Mouse (Mus musculus) heart, adult 2 months (tissue): ENCODE results near the gene Hoxc5. TPM values are rescaled to one million over a fixed set of nuclear protein-coding genes. Genes with fewer than 3 reads are reported as not detected.

Experiments used
- DNase-seq, 2 experiments: peaks; one replicate each; pipeline ENCODE4 v3.0.0; 2021
- H3K27ac ChIP-seq: fragments of 200-600 bp; 2 replicates; pipeline ENCODE4 v1.8.1; 2022
- H3K27me3 ChIP-seq: fragments of 200-500 bp; 2 replicates; pipeline ENCODE4 v1.6.1; 2012; ENCODE audit warnings: mild to moderate bottlenecking, low read length, inconsistent platforms, mixed read lengths; ENCODE audit not compliant: control insufficient read depth, insufficient read depth
- H3K36me3 ChIP-seq: fragments of 200-500 bp; 2 replicates; pipeline ENCODE4 v1.6.1; 2012; ENCODE audit warnings: low read length, inconsistent platforms; ENCODE audit not compliant: control insufficient read depth, insufficient read depth
- H3K4me1 ChIP-seq: fragments of 200-500 bp; 2 replicates; pipeline ENCODE4 v1.6.1; 2011; ENCODE audit warnings: low read length; ENCODE audit not compliant: control insufficient read depth, insufficient read depth
- H3K4me3 ChIP-seq: fragments of 200-600 bp; 2 replicates; pipeline ENCODE4 v1.8.1; 2022
- H3K79me2 ChIP-seq: fragments of 200-500 bp; replicated peaks from 2 replicates; pipeline ENCODE4 v1.6.1; 2012; ENCODE audit warnings: mild to moderate bottlenecking, inconsistent platforms, low read length, moderate library complexity, mixed read lengths; ENCODE audit not compliant: control insufficient read depth, insufficient read depth
- H3K9ac ChIP-seq: fragments of 200-500 bp; 2 replicates; pipeline ENCODE4 v1.6.1; 2012; ENCODE audit warnings: low read depth, mild to moderate bottlenecking, control low read depth, inconsistent platforms, low read length, mixed read lengths
- CTCF ChIP-seq: fragments of 200-600 bp; IDR thresholded peaks from 2 replicates; pipeline ENCODE4 v1.8.1; 2022; ENCODE audit warnings: antibody characterized with exemption, mild to moderate bottlenecking, moderate library complexity
- EP300 ChIP-seq: fragments of 200-500 bp; IDR thresholded peaks from 2 replicates; pipeline ENCODE4 v1.6.1; 2011; ENCODE audit warnings: low read depth, low read length, control low read depth; ENCODE audit not compliant: insufficient read depth
- POLR2A ChIP-seq: fragments of 200-500 bp; IDR thresholded peaks from 2 replicates; pipeline ENCODE4 v1.6.1; 2011; ENCODE audit warnings: mild to moderate bottlenecking, low read depth, low read length, control low read depth; ENCODE audit not compliant: insufficient read depth
- WGBS: fragments of 180-500 bp; shearing (Covaris S2); methylation state at CpG from one replicate; pipeline ENCODE4 v1.1.7; 2018; 5-methylcytosine and 5-hydroxymethylcytosine counted together
- intact Hi-C: fragments of 180-260 bp; cut with DNase I; formaldehyde crosslinking; loops from one replicate; pipeline ENCODE4 v1.15.1; 2025
- polyA plus RNA-seq: library from polyadenylated mRNA; depleted of rRNA; stranded (reverse); fragments of >200 nt; gene quantifications from 2 replicates; pipeline ENCODE4 v1.2.3, GENCODE M21; 2012
- total RNA-seq, 2 experiments: library from RNA; stranded (reverse); gene quantifications; 2 replicates each; pipeline ENCODE4 v1.2.3; 2021

Gene Hoxc5
- total and polyA plus RNA-seq, 3 experiments, result 0.20 TPM; not detected in 2

GRCm38 (mm10) chr15:103038701-103039480, 71.6 kb downstream of the Hoxc5 start:
- peaks cover 23% of the 10 kb centered on the region for H3K27me3 ChIP-seq
- 27% methylated on average over 10 of the region's 10 CpGs for WGBS

DNA sequence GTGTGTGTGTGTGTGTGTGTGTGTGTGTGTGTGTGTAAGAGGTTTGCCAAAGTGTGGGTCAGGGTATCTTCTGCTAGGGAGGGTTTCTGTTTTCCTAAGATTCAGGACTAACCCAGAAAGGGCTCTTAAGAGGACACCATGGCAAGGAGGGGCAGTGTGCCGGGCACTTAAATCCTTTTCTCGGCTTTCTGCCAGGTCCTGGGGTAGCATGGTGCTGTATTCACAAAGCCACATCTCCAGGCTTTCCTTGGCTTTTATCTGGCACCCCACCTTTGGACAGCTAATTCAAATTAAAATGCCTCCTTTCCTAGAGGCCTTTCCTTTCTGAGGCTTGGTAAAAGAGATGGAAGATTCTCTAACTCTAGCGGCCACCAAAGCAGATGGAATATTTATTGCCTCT, 72.4 kb downstream of the Hoxc5 start:
- Histone ChIP-seq H3K79me2 (no peaks in the 10 kb centered on the region), H3K27ac (no peak overlapping the region), H3K36me3 (no peaks in the 10 kb centered on the region), H3K4me3 (no peak overlapping the region), H3K9ac (no peak overlapping the region), H3K4me1 (no peaks in the 10 kb centered on the region), H3K27me3 (peaks cover 19% of the 10 kb centered on the region)
- WGBS, result 20% methylated on average over 3 of the region's 3 CpGs
- intact Hi-C loops, result no loop called here
- no peak for DNase-seq
- no peak for TF ChIP-seq EP300

More at GRCm38 (mm10) chr15:103038701-103039480, 71.6 kb downstream of the Hoxc5 start:
- DNase-seq, result no peak
- TF ChIP-seq CTCF (no peak), POLR2A (no peak), EP300 (no peak)
- Histone ChIP-seq H3K27ac (no peak overlapping the region), H3K4me3 (no peak overlapping the region), H3K79me2 (no peaks in the 10 kb centered on the region), H3K4me1 (no peaks in the 10 kb centered on the region), H3K9ac (no peak overlapping the region), H3K36me3 (no peaks in the 10 kb centered on the region)
- intact Hi-C loops, result no loop called here

GRCm38 (mm10) chr15:103040601-103041000, 73.4 kb downstream of the Hoxc5 start:
- WGBS, result 10% methylated on average over 12 of the region's 12 CpGs
- H3K27me3 ChIP-seq, result peaks cover 14% of the 10 kb centered on the region

DNA sequence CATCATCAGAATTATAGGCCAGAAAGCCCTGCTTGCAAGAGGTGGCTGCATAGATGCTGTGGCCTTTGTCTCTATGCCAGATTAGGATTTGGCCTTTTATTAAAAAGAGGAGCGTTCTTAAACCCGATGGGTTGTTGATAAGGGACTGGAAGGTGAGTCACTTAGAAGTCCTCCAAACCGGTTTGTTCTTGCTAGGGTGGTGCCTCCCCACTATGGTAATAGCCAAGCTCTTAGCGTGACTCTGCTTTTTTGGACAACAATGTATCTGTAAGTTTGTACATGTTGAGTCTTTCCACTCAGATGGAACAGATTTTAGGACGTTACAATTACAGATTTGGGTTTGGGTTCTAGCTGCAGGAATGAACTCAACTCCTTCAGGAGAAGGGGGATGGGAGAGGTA, 74.4 kb downstream of the Hoxc5 start:
- Histone ChIP-seq H3K27ac (no peak overlapping the region), H3K79me2 (no peaks in the 10 kb centered on the region), H3K27me3 (peaks cover 13% of the 10 kb centered on the region), H3K9ac (no peak overlapping the region), H3K36me3 (no peaks in the 10 kb centered on the region), H3K4me1 (no peaks in the 10 kb centered on the region), H3K4me3 (no peak overlapping the region)
- DNase-seq, result no peak
- TF ChIP-seq CTCF, result no peak
- TF ChIP-seq EP300, result no peak
- no peak for TF ChIP-seq POLR2A
- intact Hi-C loops, result no loop called here
- WGBS, result 17% methylated on average over 5 of the region's 5 CpGs

More at GRCm38 (mm10) chr15:103040601-103041000, 73.4 kb downstream of the Hoxc5 start:
- no peaks in the 10 kb centered on the region for H3K79me2 ChIP-seq
- H3K9ac ChIP-seq, result no peak overlapping the region
- intact Hi-C loops, result no loop called here
- no peak for TF ChIP-seq POLR2A
- TF ChIP-seq EP300, result no peak
- no peak for TF ChIP-seq CTCF
- no peak overlapping the region for H3K4me3 ChIP-seq
- no peaks in the 10 kb centered on the region for H3K36me3 ChIP-seq
- H3K27ac ChIP-seq, result no peak overlapping the region
- DNase-seq, result no peak
- no peaks in the 10 kb centered on the region for H3K4me1 ChIP-seq

DNA sequence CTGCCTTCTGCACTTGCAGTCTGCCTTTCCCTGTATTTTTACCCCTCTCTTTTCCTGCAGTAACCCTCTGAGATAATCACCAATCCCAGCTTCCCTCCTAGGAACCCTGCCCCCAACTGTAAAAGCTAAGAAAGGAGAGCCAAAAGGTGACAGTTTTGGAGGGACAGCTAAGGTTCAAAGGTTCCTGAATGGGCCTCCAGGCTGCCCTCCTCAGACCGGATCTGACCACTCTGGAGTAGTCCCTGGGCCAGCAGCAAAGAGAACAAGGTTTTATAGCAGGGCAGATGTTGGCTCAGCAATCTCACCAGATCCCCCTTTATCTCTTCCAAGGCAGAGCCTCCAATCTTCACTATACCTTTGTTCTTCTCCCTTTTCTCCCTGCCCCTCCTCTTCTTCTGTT, 75.0 kb downstream of the Hoxc5 start:
- no peaks in the 10 kb centered on the region for H3K36me3 ChIP-seq
- intact Hi-C loops, result no loop called here
- no peaks in the 10 kb centered on the region for H3K4me1 ChIP-seq
- DNase-seq, result no peak
- no peak overlapping the region for H3K27ac ChIP-seq
- H3K4me3 ChIP-seq, result no peak overlapping the region
- peaks cover 10% of the 10 kb centered on the region for H3K27me3 ChIP-seq
- H3K9ac ChIP-seq, result no peak overlapping the region
- WGBS, result 0% methylated on average over 1 of the region's 1 CpGs
- TF ChIP-seq CTCF (no peak), POLR2A (no peak), EP300 (no peak)
- no peaks in the 10 kb centered on the region for H3K79me2 ChIP-seq

- Histone ChIP-seq H3K27ac (no peak overlapping the region), H3K36me3 (no peaks in the 10 kb centered on the region), H3K4me3 (no peak overlapping the region), H3K27me3 (peaks cover 6% of the 10 kb centered on the region), H3K9ac (no peak overlapping the region), H3K4me1 (no peaks in the 10 kb centered on the region), H3K79me2 (no peaks in the 10 kb centered on the region)
- no peak for DNase-seq
- intact Hi-C loops, result no loop called here
- WGBS, result 82% methylated on average over 2 of the region's 2 CpGs
- no peak for TF ChIP-seq CTCF
- no peak for TF ChIP-seq POLR2A
- no peak for TF ChIP-seq EP300
These were observed 84.4 kb downstream of the Hoxc5 start for GRCm38 (mm10) chr15:103051670-103052069.
